Mouse (Mus musculus) lung, postnatal 36 days (tissue): ENCODE data around the gene Rap1gap2.

Source experiments
- DNase-seq: peaks from one replicate; pipeline ENCODE4 v3.0.0; 2022; ENCODE audit warnings: mixed read lengths

The Rap1gap2 gene

DNA sequence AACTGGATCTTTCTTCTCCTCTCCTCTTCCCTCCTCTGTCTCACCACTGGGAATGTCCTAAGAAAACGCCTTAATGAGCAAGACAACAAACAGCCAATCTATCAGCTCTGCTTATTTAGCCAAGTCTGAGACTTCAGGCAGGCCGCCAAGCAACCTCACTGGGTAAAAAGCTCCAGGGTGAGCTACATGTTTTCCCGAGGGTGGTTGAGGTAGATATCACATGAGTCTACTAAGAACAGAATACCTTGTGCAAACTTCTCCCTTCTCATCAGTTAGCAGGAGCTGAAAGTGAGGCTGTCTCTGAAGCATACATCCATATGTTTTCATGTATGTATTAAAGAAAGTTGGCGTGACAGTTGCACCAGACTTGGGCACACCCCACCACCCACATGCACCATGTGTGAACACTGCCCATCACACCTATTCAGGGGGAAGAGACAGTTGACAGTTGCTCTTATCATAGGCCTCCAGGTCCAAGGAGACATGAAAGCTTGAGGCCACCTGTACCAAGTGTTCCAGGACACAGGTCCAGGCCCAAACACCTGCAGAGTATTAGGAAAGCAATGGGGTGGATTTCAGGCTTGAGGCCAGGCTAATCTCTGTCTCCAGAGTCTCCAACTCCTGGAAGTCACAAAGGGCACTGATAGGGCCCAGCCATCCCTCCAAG is 35.8 kb downstream of the Rap1gap2 start:
- no peak for DNase-seq

DNA sequence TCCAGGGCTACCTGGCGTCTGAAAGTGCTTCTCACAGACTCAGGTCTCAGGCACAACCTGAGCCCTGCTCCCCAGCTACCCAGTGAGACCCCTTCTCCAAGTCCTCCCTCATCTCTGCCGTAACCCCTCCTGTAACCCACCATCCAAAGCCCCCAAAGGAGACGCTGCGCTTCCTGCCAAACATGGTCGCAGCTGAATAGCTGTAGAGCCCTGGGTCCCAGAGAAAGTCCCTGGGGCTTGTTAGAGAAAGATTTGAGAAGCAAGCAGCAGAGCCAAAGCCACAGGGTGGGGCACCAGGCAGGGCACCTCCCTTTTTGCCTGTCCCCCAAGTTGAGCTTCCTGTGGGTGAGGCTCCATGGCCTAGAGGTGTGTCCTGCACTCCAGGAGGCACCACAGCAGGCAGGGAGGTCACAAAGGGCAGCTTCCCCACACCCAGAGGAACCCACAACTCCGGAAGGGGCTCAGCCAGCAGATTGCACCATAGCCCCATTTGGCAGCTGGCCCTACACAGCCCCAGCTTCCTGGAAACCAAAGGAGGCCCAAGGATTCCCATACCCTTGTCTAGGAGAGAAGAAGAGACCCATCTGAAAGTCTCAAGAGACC is 38.2 kb downstream of the Rap1gap2 start:
- peak; percentile 77 for DNase-seq

DNA sequence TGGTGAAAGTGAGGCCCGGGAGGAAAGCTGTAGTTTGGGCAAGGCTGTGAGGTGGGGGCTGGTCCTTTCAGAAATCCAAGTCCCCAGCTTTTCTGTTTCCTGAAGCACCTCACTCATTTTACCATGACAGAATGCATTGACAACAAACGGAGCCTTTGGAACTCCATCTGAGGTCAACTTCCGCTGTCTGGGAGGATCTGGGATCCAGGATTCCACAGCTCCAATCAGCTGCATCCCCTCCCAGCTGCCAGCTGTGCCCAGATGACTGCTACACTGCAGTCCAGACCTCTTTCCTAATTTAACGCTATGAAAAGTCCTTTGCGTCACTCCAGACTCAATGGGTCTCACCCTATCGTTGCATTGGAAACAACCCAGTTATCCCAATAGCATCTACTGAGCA is 41.0 kb downstream of the Rap1gap2 start:
- DNase-seq, result peak; percentile 15

DNA sequence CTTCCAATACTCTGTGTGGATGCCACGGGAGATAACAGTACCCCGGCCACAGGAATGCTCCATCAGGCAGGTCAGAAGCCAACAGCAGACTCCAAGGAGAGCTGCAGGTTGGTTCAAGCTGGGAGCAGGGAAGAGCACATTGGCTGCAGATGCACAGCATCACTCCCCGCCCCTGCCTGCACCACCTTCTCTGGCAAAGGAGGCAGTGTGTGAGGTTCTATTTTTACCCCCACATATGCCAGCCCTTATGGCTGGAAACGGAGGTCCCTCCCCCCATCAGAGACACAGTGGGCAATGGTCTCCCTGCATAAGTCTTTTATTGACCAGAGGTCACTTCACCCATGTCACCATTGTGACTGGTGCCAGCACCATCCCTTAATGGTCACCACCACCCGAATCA is 42.3 kb downstream of the Rap1gap2 start:
- no peak for DNase-seq

DNA sequence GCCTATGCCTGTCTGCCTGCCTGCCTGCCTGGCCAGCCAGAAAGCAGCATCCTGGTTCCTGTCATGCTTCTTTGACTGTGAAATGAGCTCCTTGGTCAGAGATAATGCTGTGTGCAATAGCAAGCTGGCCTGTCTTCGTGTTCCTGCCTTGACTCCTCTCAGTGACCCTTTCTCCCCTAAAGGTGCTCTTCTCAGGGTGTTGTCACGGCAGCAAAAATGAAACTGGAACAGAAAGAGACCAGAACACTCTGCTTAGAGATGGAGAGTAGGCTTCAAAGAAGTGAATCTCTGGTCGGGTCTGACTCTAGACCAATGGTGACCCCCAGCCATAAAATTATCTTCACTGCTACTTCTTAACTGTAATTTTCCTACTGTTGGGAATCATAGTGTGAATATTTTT is 42.7 kb downstream of the Rap1gap2 start:
- no peak for DNase-seq

DNA sequence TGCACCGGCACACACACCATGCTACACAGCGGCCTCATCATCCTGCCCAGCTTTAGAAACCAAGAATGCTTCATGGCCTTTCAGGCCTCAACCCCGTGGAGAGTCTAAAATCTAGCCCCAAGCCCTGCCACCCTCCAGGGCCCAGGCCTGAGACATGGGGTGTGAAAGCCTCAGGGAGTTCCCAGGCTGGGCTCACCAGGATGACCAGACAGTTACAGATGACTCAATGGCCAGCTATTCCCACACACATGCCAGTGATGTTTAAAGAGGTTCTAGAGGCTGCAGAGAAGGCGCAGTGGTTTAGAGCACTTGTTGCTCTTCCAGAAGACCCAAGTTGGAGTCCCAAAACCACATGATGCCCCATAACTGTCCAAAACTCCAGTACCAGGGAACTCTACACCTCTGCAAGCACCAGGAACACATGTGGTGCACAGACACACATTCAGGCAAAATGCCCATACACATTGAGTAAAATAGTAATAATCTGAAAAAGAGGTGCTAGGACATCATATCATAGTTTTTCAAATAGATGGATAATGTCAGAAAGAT is 44.3 kb downstream of the Rap1gap2 start:
- no peak for DNase-seq

DNA sequence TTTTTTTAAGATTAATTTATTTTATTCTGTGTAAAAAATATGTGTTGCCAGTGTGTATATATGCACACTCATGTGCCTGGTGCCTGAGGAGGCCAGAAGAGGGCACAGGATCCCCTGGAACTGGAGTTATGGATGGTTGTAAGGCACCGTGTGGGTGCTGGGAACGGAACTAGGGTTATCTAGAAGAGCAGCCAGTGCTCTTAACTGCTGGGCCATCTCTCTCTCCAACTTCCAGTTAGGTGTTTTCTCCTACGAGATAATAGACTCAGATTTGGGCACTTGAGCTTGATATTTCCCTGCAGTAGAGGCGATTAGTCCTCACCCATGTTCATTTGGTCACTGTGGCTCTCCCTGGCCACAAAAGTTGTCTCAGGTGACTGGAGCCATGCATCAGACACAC is 49.3 kb downstream of the Rap1gap2 start:
- DNase-seq, result no peak

DNA sequence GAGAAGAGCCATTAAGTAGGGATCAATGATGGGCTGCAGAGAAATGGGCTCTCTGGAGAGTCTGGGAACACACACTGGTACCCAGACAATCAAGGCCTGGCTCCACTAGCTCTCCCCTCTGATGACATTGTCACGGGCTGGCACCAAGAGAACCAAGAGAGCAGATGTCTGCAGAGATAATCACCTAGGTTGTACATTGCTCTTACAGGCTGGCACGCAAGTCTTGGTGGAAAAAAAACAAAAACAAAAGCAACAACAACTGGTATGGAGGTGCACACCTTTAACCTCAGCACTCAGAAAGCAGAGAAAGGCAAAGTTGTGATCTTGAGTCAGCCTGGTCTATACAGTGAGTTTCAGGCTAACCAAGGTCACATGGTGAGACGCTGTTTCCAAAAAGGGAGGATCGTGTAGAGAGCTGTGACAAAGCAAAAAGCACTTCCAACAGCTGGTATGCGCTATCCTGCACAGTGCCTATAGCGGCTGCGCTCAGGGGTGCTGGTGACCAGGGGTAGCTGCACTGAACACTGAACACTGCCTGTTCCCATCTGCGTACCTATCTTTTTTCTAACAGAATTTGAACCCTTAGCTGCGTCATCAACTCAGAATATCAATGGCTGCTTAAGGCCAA is 50.0 kb downstream of the Rap1gap2 start:
- DNase-seq, result no peak

DNA sequence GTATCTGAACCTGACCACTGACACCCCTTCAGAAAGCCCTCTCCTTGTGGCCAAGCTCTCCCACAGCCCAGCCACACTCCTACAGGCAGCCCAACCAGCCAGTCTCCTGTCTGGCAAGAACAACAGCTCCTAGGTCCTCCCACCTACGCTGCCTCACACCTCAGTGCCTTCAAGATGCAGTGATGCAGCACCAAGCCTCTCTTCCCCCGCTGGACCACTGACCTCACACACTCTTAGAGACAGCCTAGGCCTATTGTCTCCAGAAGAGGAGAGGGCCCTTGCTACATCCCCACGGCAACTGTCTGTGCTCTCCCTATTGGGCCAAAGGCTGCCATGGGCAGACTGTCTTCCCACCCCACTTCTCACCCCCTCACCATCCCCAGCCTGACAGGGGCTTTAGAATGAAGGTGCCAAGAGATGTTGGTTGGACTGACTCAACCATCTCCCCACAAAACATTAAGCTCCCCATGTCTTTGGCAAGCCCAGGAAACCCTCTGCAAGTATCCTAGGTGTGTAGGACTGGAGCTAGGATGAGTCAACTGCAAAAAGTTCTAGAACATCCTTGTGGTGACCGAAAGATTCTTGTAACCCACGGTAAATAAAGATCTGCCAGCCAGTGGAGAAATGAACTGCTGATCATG is 50.8 kb downstream of the Rap1gap2 start:
- DNase-seq, result no peak

DNA sequence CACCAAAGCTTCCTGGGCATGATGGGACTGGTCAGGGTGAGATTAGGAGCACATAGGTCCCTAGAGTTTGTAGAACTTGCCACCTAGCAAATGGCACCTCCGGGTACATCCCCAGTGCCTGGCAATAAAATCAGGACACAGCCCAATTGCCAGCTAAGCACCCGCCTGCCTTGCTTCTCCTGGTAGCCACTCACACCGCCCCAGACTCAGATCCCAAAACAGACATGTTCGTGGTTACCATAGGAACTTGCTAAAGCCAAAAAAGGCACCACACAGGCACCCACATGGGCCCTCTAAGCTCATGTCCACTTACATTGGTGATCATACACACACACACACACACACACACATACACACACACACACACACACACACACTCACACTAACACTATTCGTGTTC is 51.8 kb downstream of the Rap1gap2 start:
- no peak for DNase-seq

DNA sequence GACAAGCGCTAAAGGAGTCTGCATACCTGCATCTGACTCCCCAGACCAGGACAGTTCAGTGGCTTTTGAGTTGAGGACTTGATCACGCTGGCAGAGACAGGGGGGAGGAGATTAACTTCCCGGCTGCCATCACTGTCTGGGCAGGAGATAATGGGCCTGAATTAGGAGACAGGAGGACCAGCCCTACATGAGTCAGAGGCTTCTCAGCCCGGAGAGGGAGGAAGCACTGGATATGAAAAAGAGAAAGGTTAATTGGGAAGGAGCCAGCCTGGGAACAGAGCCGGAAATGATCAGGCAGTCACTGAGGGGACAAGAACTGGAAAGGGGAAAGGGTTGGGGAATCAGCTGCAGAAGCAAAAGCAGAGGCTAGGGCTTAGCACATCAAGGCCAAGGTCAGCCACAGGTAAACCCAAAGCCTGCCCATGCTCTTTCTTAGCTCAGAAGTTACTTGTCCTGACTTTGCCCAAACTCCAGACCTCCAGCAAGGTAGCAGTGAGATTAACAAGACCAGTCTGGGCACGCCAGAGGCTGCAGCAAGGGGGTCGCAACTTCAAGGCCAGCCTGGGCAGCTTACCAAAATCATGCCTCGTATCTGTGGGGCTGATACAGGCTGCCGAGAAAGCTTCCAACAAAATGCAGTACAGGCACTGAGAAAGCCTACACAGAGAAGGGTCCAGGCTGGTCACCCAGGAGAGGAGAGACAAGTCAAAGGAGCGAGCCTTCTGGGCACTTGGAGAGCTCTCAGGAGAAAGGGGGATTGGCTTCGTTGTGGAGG is 53.1 kb downstream of the Rap1gap2 start:
- DNase-seq, result no peak

DNA sequence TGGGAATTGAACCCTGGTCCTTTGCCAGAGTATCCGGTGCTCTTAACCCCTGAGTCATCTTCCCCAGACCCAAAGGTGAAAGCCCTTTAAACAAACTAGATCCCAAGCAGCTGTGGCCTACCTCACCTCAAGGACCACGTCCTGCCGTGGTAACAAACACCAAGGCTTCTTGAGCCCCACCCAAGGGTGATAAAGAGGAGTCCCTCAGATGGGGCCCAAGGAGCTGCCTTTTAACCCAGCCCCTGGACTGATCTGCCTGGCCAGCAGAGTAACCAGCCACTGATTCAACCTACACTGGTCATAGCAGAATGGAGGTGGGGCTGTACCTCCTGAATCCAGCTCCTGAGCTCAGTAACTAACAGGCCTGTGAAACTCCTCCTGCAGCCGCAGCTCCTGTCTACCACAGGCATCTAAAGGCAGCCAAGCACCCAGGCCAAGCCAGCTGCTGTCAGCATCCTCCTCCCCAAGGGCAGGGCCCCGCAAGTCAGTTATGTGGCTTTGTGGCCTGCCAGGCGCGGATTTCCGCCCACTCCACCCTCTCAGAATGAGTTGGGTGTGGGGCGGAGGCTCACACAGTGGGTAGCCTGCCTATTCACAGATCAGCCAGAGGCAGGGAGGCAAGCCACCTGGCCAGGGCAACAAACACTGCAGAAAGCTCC is 54.9 kb downstream of the Rap1gap2 start:
- DNase-seq, result peak; percentile 48

DNA sequence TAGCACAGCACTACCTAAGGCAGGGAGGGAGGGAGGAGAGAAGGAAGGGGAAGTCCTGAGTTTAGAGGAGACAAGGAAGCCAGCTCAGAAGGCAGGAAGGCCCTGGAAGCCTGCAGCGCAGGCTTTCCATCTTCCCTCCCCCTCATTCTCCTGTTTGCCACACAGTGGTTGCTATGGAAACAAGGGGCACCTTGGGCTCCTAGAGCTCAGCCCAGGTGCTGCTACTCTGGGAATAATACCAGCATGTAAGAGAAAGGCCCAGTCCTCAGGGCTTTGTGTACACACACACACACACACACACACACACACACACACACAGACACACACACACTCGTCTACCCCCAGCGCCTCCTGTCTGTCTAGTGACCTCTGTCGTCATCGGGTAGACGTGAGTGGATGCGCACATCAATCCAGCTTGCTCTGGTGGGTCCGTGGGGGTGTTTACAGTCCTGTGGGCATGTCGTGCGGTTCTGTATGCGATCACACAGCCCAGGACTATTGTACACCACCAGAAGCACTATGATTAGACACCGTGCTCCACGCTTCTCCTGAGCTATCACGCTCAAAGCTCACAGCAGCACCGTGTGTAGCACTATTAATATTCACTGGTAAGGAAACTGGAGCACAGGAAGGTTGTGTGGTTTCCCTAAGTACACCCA is 55.9 kb downstream of the Rap1gap2 start:
- peak; percentile 12 for DNase-seq

DNA sequence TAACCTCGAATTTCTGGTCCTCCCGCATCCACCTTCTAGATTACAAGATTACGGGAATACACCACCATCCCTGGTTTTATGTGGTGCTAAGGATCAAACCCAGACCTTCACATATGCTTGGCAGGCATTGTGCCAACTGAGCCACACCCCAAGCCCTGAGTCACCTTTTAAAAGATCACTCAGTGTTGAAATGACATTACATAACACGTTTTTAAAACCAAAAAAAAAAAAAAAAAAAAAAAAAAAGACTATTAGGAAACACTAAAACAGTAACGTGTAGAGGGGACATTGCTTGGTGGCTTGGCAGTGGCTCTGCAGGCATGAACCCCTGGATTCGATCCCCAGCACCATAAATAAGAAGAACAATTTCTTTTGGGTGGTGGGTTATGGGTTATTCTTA is 59.1 kb downstream of the Rap1gap2 start:
- peak; percentile 29 for DNase-seq

DNA sequence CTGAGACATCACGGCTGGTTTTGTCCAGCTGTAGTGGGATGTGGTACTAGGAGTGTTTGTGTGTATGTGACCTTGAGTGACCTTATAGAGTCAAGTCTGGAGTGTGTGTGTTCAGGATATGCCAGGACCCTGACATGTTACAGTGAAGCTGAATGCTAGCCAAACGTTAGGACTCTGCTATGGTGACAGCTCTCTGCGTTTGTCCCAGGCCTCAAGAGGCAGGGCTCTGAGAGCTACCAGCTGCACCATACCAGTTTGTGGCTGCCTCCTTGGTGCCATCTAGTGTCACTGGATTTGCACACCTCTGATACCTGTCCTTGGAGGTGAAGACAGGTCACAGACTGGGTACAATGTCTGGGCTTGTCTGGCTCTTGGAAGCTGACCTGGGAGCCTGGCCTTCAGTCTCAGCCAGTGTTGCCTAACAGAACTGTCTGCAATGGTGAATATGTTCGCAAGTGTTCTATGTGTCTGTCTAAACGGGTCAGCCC is 60.1 kb downstream of the Rap1gap2 start:
- DNase-seq, result peak; percentile 22

DNA sequence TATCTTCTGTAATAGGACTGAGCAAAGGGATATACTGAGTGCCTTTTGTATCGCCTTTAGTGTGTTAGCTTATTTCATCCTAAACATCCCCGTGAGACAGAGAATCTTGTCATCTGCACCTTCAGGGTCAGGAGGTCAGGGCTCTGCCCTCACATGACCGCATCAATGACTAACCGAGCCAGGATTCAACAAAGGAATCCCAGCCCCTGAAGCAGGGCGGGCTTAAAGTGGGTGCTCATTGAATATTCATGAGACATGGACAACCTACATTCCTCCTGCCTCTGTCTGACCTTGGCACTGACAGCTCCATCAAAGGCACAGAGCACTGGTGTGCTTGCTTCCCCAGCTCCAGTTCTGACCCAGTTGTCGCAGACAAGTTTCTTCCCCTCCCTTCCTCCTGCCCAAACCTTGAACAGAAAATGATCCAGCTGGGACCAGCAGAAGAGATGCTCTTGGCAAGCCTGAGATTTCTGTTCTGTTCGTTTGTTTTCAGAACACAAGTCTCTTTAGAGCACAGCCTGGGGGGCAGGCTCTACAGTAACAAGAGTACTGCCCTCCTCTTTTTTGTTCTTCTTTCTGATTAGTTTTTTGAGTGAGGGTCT is 61.8 kb downstream of the Rap1gap2 start:
- peak; percentile 8 for DNase-seq

DNA sequence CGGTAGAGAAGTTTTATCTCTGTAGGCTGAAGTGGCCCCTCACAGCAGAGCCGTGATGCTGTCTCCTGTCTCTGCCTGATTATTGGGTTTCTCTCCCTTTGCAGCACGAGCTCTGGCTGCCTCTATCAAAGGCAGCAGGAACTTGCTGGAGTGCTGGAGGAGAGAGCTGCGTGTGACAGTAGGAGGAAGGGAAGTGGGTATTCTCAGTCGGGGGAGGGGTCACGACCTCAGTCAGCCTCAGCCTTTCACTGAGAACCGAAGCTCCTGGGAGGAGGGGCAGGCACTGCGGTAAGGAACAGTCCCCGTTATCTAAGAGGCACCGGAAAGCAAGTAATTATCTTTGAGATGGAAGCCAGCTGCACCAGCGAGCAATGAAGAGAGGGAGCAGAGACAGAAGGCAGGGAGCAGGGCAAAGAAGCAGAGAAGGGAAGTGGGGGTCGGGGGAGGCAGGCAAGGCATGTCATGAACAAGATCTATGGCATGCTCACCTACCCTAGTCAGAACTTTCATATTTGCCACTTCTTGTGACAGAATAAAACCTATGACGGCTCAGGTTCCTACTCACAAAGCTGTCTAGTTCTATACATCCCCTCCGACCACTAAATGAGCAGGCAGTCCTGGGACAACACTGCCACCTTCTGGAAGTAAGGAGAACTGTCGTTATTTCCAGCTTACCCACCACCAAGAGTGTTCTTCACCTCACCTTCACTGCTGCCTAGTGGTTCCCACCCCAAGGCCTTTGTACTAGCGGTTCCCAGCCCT is 63.6 kb downstream of the Rap1gap2 start:
- DNase-seq, result peak; percentile 35

DNA sequence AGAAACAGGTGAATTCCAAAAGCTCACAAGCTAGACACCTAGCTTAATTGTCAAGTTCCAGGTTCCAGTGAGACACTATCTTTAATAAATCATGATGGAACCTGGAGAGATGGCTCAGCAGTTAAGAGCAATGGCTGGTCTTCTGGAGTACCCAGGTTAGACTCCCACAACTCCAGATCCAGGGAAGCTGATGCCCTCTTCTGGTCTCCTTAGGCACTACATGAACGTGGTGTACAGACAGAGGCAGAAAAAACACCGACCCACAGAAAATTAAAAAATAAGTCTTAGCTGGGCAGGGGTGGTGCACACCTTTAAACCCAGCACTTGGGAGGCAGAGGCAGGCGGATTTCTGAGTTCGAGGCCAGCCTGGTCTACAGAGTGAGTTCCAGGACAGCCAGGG is 64.5 kb downstream of the Rap1gap2 start:
- peak; percentile 71 for DNase-seq

DNA sequence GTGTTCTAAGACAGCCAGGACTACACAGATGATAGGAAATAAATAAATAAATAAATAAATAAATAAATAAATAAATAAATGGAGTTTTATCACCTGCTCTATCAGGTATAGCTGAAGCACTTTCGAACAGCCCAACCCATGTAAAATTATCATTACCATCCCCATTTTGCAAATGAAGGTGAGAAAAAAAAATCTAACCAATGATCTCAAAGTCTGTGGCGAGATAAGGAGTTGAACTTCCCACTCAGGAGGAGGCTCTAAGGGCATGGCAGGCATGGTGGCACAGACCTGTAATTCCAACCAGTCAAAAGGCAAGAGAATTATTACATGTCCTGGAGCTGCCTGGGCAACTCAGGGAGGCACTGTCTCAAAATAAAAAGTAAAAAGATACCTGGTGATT is 65.2 kb downstream of the Rap1gap2 start:
- no peak for DNase-seq

DNA sequence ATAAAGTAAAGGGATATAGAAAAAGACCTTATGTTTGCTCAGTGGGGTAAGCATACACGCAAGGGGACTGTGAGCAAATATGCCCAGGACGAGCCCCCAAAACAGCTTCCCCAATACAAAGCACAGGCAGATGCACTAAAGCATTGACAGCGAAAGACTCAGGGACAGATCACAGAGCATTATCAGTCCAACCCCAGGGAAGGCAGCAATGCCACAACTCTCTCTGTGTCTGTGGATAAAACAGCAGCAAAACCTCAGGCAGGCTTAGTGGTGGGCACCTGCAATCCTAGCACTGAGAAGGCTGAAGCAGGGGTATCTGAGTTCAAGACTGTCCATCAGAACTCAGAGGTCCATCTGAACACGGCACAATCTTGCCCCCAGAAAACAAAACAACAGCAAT is 73.4 kb downstream of the Rap1gap2 start:
- no peak for DNase-seq
